Mouse (Mus musculus) CD4-positive, CD25-positive, alpha-beta regulatory T cell, adult 4 months (primary cell): Measurements from ENCODE around the gene Klhl29. TPM values are rescaled to one million over a fixed set of nuclear protein-coding genes. Genes with fewer than 3 reads are reported as not detected.

Experiments
- ATAC-seq: one replicate; pipeline ENCODE4 v1.8.0; 2017
- polyA plus RNA-seq, 2 experiments: library from polyadenylated mRNA; unstranded; fragments of 100-300 nt; shearing (Covaris generic); gene quantifications; one replicate each; pipeline ENCODE4 v1.2.1; 2017

Gene Klhl29
- polyA plus RNA-seq, 2 experiments from 2014 or later = 0.22 to 0.32 TPM

DNA sequence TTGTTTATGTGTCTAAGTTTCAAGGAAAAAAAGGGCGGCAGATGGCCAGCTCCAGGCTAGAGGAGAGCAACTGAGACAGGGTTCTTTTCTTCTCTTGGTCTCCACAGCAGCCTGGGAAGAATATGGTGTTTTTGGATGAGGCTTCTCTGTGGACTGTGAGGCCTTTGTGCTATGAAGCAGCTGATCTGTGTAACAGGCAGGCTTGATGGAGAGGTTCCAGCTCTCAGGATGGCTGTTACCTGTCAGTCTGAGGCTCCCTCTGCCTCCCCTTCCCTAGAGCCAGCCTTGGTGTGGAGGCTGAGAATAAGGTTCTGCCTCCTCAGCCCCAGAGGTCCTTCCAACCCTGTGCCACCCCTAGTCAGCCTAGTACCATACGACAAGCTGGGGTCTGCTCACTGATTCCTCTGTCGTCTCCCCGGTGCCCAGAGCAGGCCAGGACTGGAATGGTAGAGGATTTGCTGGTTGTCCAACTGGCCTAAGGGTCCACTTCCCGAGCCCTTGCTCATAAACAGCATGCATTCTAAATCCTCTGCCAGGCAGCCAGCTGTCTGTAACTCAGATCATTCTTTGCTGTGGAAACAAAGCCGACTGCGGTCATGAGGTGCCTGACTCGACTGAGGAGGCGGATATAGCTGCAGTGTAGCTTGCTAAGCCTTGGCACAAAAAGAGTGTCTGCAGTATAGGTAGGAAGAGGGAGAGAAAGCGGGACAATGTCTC lies 122.0 kb downstream of the Klhl29 start:
- ATAC-seq = no peak

- no peak for ATAC-seq
Observed at GRCm38 (mm10) chr12:5252569-5252968, 122.9 kb downstream of the Klhl29 start.

DNA sequence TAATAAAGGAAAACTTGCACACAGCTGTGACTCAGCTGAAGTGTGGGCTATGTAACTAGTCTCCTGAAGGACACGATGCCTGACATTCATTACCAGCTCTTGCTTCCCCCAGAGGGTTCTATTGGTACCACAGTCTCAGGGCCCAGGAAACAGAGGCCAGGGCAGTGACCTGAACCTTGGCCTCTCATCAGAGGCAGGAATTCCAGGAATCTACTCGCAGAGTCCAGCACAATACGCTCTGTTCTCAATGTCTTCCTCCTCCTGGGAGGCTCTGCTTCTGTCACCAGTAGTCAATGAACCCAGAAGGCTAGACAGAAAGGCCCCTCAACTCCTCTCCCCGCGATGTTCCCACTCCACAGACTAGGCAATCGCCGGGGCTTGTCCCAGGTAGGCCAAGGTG lies 125.4 kb downstream of the Klhl29 start:
- ATAC-seq = no peak

DNA sequence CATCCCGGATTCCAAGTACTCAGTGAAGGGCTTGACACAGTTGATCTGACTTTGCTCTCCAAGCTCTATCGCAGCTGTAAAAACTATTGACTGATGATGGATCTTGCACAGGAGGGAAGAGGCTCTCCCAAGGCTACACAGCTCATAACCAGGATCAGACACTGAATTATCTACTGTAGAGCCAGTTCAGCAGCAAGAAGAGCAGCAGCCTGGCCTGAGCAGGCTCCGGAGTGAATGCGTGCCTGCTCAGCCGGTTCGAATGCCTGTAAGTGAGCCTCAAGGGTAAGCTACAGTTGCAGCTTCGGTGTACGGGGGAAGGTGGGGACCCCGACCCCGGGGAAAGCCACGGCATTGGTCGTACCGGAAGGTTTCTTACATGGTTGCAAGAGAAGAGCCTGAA lies 126.4 kb downstream of the Klhl29 start:
- ATAC-seq = no peak

- no peak for ATAC-seq
Observed at GRCm38 (mm10) chr12:5247505-5247904, 128.0 kb downstream of the Klhl29 start.

DNA sequence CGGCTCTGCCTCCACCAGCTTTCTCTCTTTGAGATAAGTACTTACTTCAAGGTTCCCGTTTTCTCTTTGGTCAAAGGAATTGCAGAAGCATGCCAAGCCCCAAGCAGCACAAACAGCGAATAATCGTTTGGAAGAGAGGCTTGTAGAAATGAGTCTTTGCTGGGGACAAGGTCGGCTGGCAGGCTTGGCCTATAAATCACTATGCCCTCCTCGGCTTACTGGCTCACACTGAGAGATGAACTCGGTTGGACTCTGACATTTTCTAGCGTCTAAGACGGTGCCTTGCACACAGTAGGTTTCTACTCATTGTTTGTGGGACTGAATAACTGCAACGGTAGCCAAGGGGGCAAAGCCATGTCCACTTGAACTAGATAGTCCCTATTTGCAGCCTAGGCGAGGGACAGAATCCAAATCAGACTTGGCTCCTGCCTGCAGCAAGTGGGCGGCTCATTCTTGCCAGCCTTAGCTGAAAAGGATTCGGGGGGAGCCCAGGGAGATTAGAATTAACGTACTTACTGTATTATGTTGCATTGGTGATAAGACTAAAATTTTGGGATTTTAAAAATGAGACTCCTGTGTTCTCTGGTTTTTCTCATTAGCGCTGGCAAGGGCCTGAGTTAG lies 128.7 kb downstream of the Klhl29 start:
- no peak for ATAC-seq

GRCm38 (mm10) chr12:5246193-5246621 lies 129.3 kb downstream of the Klhl29 start:
- no peak for ATAC-seq

GRCm38 (mm10) chr12:5245207-5245597 lies 130.3 kb downstream of the Klhl29 start:
- no peak for ATAC-seq

DNA sequence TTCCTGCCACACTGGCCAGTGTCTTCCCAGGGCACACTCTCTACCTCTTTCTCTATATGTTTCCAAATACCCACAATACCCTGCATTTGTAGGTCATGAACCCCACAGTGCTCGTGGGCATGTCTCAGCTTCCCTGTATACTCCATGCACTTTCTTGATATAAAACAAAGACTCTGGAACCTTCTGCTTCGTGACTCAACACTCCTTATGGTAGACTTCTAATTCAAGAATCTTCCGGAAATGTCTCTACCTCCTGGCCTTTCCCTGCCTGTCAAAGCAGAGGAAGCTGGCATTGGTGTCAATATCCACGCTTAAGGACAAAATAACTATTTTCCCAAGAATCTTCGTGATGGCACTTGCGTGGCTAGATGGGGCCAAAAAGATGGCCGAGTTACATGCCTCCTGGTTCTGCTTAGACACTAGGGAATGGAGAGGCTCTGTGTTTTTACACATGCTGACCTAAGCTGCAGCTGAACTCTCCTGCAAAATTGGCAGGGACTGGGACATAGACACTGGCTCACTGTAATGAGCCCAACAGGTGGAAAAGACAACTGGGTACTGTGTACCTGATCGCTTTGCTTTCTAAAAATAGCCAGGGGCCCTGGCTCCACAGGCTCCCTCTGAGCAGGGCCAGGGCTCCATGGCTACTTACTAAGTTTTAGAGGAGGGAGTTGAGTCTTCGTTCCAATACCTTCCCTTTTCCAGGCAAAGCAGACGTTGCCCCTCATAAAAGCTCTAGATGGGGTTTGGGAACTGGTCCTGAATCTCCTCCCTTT lies 130.9 kb downstream of the Klhl29 start:
- no peak for ATAC-seq

DNA sequence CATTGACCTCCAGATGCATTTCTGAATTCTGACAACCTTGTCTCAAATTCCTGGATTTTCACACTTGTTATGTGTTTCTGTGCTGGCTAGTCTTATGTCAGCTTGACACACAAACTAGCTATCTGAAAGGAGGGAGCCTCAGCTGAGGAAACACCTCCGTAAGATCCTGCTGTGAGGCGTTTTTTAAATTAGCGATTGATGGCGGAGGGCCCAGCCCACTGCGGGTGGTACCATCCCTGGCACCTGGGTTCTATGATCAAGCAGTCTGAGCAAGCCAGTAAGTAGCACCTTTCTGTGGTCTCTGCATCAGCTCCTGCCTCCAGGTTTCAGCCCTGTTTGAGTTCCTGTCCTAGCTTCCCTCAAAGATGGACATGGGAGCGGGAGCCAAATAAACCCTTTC lies 131.6 kb downstream of the Klhl29 start:
- no peak for ATAC-seq

GRCm38 (mm10) chr12:5243449-5243848 lies 132.0 kb downstream of the Klhl29 start:
- no peak for ATAC-seq

GRCm38 (mm10) chr12:5242551-5243330 lies 132.7 kb downstream of the Klhl29 start:
- ATAC-seq = no peak

- no peak for ATAC-seq
Observed at GRCm38 (mm10) chr12:5239451-5240245, 135.8 kb downstream of the Klhl29 start.

- ATAC-seq = no peak
Observed at GRCm38 (mm10) chr12:5237078-5237477, 138.4 kb downstream of the Klhl29 start.

DNA sequence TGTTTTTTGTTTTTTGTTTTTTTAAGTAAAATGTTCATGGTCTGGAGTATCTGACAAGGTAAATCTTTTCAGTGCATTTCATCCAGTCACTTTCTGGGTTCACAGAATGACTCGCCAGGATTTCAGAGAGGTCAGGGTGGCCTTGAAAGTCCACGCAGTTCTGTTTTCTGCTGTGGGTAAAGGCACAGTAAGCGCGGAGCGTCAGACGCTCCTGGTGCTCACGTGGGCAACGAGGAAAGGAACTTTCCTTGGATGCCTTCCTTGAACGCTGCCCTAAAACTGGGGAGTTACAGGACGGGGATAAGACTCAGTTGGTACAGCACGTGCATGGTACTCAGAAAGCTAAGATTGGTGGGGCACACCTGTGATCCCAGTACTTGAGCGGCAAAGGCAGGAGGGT lies 139.9 kb downstream of the Klhl29 start:
- no peak for ATAC-seq

- ATAC-seq = no peak
Observed at GRCm38 (mm10) chr12:5230504-5230903, 145.0 kb downstream of the Klhl29 start.

DNA sequence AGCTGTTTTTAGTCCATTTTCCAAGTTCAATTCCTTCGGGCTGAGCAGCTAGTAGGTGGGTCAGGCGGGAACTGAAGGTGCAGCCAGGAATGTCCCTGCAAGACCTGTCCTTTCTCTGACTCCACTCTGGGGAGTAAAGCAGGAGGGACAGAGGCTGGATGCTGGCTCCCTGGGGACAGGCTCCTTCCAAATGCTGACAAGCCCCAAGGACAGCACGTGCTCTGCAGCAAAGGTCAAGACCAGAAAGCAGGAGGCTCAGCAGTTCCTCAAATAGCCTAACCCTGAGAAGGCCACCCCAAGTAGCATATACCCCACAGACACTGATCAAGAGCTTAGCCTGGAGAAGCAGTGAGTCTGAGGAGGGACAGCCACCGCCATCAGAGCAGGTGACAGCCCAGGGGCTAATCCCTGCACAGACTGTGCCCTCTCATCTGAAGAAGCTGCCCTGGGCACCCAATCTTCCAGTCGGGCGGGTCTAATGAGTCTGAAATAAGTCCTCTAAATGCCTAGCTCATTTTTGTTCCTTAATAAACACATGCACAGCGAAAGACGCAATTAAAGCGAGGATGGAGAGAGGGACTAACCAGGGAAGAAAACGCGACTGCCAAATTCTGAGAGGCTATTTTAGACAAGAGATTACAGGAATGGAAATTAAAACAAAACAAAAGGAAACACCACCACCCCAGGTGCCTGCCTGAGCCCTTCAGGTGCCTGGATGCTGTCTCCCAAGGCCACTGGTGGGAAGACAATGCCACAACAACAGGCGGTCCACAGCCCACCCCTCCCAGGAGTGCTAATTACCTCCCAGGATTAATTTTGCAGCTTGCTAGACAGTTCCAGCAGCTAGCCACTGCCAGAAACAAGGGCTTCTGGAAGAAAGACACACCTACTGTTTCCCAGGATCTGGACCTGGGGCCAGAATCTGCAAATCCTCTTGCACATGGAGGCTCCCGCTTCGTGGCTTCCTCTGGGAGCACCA lies 148.5 kb downstream of the Klhl29 start:
- no peak for ATAC-seq

- ATAC-seq = no peak
Observed at GRCm38 (mm10) chr12:5223595-5223994, 151.9 kb downstream of the Klhl29 start.

DNA sequence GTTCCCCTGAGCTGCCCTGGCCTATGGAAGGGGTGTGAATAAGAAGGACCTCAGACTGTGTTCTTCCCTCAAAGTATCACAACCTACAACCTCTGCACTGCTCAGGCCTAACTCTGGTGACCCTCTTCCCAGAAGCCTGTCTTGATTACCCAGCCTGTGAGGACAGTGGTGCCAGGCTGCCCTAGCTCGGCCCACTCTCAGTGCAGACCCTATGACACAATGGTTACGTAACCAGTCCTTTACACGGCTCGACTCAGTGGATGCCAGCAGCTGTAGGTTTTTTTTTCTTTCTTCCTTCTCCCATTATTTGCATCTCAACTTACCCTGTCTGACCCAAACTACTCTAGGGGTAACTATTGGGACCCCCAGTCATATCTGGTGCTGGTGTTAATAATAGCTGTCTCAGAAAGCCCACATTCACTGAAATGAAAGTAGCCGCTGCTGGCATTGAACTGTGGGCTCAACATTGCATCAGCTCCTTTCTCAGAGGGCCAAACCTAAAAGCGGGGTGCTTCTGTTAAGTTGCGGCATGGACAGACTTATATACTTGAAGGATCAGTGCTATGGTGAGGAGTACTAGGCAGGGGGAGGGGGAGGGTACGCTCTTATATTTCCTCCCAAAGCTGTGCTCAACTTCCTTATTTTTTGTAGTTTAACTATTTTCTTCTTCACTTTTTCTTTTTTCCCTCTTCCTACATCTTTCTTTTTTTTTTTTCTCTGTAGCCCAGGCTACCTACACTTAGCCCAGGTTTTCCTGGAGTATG lies 152.9 kb downstream of the Klhl29 start:
- ATAC-seq = no peak
